Mouse (Mus musculus): ENCODE measurements at regions not wholly inside any gene's neighbourhood (a gene's known extent, or its start where the extent isn't known, plus 50 kb on each side); places are given as distances from the start of the nearest gene placed in this dataset.

DNA sequence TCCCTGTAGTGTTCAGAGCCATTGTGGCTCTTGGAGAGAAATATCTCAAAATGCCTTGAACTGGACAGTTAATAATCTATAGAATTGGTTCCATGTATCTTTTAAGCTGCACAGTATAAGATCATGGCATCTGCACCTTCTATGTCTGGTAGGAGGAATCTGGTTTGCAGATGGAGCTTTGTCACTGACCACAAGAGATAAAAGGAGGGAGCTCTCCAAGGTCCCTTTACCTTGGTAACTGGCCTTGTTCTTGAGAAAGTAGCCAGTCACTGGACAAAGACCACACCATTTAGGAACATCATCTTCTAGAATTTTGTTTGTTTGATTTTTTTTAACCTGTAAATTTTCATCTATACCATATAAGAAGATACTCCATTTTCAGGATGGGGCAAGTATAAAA is 52.5 kb upstream of the Plcb4 start:
- no peak for DNase-seq (ENCODE audit: low spot score)

All from heart, adult 8-10 months (tissue).